Mouse (Mus musculus) C2C12 (cell line): ENCODE results near the gene Trappc3. TPM values are rescaled to one million over a fixed set of nuclear protein-coding genes. Genes with fewer than 3 reads are reported as not detected.

Source experiments
- H3K27me3 ChIP-seq: one replicate; pipeline ENCODE4 v1.6.1; 2011; ENCODE audit not compliant: control insufficient read depth, insufficient read depth, insufficient read length
- H3K36me3 ChIP-seq: one replicate; pipeline ENCODE4 v1.6.1; 2011; ENCODE audit not compliant: control insufficient read depth, insufficient read depth
- H3K4me3 ChIP-seq: one replicate; pipeline ENCODE4 v1.5.1; 2011; ENCODE audit warnings: mild to moderate bottlenecking, control low read depth; ENCODE audit not compliant: poor library complexity, insufficient read depth, severe bottlenecking
- H3K79me2 ChIP-seq: one replicate; pipeline ENCODE4 v1.6.1; 2011; ENCODE audit not compliant: control insufficient read depth, insufficient read depth
- H3K79me3 ChIP-seq: one replicate; pipeline ENCODE4 v1.6.1; 2011; ENCODE audit warnings: low read depth, control low read depth
- H3ac ChIP-seq: one replicate; pipeline ENCODE3; 2011; ENCODE audit warnings: low read depth; ENCODE audit not compliant: control insufficient read depth, insufficient read length
- CEBPB ChIP-seq: IDR thresholded peaks from one replicate; pipeline ENCODE4 v1.6.1; 2011; ENCODE audit warnings: low read depth, mild to moderate bottlenecking, control low read depth, moderate library complexity
- CTCF ChIP-seq: IDR thresholded peaks from one replicate; pipeline ENCODE4 v1.5.1; 2011; ENCODE audit not compliant: control insufficient read depth, insufficient read depth, insufficient read length
- FOSL1 ChIP-seq: IDR thresholded peaks from one replicate; pipeline ENCODE4 v1.8.0; 2011; ENCODE audit warnings: mild to moderate bottlenecking, low read length; ENCODE audit not compliant: poor library complexity, insufficient read depth, severe bottlenecking
- MAX ChIP-seq: IDR thresholded peaks from one replicate; pipeline ENCODE4 v1.6.1; 2011; ENCODE audit warnings: mild to moderate bottlenecking, control low read depth
- MYOD1 ChIP-seq: IDR thresholded peaks from one replicate; pipeline ENCODE4 v1.6.1; 2011; ENCODE audit warnings: low read depth; ENCODE audit not compliant: control insufficient read depth, insufficient read length
- MYOG ChIP-seq: IDR thresholded peaks from one replicate; pipeline ENCODE4 v1.6.1; 2011; ENCODE audit not compliant: control insufficient read depth, insufficient read length; ENCODE audit errors: extremely low read depth
- USF1 ChIP-seq: IDR thresholded peaks from one replicate; pipeline ENCODE4 v1.6.1; 2011; ENCODE audit warnings: low read depth, mild to moderate bottlenecking, control low read depth, moderate library complexity
- polyA plus RNA-seq: library from polyadenylated mRNA; unstranded; fragments of >200 nt; fragmentation: generic; extraction: Trizol; gene quantifications from one replicate; pipeline ENCODE4 v1.2.1, GENCODE M21; 2012; ENCODE audit warnings: missing spikeins

Trappc3 gene
- polyA plus RNA-seq, 1 experiment = 110 TPM

DNA sequence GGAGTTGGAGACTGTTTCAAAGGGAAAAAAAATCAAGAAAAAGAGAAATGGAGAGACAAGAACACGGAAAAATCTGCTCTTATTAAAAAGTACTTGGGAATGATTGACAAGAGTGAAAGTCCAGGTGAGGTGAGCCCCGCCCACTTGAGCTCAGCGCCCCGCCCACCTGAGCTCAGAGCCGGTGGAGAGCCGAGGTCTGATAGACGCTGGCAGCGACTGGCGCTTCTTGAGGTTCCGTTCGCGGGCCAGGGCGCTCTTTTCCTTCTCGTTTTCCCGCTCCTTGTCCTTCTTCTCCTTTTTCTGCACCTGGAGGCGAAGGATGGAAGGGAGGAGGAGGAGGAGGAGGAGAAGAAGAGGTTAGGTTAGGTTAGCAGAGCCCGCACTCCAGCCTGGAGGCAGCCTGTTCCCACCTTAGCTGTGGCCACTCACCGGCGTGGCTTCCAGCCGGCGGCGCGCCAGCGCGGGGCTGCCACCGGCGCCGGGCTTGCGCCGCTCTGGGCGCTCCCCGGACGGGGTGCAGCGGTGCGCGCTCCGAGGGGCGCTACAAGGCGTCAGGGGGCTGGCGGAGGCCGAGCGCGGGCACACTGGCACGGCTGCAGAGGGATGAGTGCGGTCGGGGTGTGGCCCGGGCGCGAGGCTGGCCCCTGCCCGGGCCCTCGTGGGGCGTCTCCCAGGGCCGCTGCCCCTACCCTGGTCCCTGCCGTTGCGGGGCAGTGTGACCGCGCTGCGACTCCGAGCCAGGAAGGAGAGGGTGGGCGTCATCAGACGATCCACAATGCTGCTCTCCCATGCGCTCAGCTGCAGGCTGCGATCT, 25.5 kb upstream of the Trappc3 start:
- H3K36me3 ChIP-seq = peaks cover 93% of the 10 kb centered on the region

DNA sequence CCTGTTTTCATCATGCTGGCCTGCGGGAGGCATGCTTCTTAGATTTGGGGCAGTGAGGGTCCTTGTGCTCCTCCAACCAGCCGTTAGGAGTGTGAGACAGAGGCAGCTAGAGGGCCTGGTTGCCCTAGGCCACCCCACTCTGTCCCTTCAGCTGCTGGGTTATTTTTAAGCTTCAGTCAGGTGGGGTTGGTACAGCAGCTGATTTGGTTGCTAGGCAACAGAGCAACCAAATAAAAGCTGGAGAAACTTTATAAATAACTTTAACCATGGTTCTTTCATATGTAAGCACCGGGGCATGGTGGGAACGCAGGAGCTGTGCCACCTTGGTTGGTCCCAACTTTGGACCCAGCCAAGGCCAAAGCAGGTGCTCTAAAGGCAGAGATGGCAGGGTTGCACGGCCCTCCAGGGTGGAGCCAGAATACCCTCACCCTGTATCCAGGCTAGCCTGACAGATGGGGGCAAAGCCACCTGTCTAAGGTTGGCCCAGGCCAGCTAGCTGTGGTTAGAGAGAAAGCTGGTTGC, 24.3 kb upstream of the Trappc3 start:
- H3K27me3 ChIP-seq = no peaks in the 10 kb centered on the region
- peaks cover 21% of the 10 kb centered on the region for H3K79me3 ChIP-seq
- peaks cover 84% of the 10 kb centered on the region for H3K36me3 ChIP-seq
- TF ChIP-seq CEBPB (no peak), MAX (no peak), MYOD1 (no peak), USF1 (no peak), FOSL1 (no peak), CTCF (no peak), MYOG (no peak)
- H3K79me2 ChIP-seq = peaks cover 51% of the 10 kb centered on the region
- no peak overlapping the region for H3ac ChIP-seq
- no peak overlapping the region for H3K4me3 ChIP-seq

More for the DNA sequence above, 25.5 kb upstream of the Trappc3 start:
- Histone ChIP-seq H3K27me3 (no peaks in the 10 kb centered on the region), H3K79me3 (peaks cover 17% of the 10 kb centered on the region), H3K4me3 (no peak overlapping the region), H3ac (no peak overlapping the region), H3K79me2 (peaks cover 40% of the 10 kb centered on the region)
- TF ChIP-seq MYOD1 (no peak), USF1 (no peak), MAX (no peak), CEBPB (no peak), CTCF (no peak), MYOG (no peak), FOSL1 (no peak)

DNA sequence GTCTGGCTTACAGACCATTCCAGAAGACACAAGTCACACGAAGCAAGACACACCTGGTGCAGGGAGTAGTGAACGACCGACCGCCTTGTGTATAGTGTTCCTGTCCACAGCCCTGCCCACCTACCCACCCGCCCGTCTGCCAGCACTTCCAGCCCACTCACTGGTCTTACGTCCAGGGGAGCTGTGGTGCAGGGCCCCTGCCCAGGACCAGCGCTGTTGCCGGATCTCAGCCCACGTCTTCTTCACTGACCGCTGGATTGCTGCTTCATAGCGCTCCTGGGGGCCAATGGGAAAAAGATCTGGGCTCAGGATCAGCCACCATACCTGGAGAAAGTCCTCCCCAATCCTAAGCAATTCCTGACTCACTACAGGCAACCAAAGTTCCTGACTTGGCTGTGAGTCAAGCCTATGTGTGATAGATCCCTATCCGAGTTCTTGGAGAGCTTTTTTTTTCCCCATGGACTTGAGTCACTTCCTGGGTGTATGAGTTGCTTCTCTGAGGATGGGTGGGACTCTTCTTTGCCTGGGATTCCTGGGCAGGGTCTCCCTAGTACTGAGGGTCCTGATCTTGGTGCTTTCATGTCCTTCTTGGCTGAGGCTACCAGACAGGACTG, 22.2 kb upstream of the Trappc3 start:
- H3ac ChIP-seq = no peak overlapping the region

DNA sequence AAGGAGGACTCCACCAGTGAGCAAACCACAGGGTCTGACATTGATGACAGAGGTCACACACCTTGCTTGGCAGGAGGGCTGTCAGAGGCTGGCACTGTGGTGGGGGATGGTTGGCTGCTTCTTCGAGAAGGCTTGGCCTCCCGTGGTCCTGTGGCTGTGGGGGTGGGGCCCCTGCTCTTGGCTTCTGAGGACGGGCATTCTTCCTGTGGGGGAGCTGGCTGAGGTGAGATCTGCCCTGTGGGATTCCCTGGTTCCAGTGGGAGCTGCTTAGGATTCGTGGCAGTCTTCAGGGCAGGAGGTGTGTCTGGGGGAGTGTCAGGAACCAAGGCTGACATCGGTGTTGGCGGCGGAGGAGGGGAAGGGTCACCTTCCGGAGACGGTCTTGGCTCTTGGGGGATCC, 20.2 kb upstream of the Trappc3 start:
- TF ChIP-seq FOSL1 (no peak), MYOG (no peak), MAX (no peak), CTCF (no peak), MYOD1 (no peak), CEBPB (no peak), USF1 (no peak)

More for the DNA sequence above, 22.2 kb upstream of the Trappc3 start:
- Histone ChIP-seq H3K79me2 (peaks cover 73% of the 10 kb centered on the region), H3K79me3 (peaks cover 40% of the 10 kb centered on the region), H3K36me3 (peaks cover 62% of the 10 kb centered on the region), H3K4me3 (no peak overlapping the region), H3K27me3 (no peaks in the 10 kb centered on the region)
- TF ChIP-seq CTCF (no peak), USF1 (no peak), MYOD1 (no peak), MYOG (no peak), MAX (no peak), CEBPB (no peak), FOSL1 (no peak)

DNA sequence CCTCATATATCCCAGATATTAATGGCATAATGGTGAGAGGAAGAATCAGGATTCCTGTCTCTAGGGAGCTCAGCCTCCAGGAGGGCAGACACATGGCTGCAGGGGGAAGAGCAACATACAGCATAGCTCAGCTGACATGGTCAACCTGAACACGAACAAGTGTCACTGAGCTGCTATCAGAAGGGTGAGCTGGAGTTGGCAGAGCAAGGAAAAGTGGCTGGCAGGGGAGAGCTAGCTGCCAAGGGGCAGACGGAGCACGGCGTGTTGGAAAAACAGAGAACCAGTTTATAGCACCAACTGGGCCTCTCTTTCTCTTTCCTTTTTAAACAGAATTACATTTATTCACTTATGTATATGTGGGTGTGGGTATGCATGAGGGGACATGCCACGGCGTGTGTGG, 19.6 kb upstream of the Trappc3 start:
- H3K27me3 ChIP-seq = no peaks in the 10 kb centered on the region
- H3K79me3 ChIP-seq = peaks cover 61% of the 10 kb centered on the region
- peaks cover 94% of the 10 kb centered on the region for H3K79me2 ChIP-seq
- peaks cover 57% of the 10 kb centered on the region for H3K36me3 ChIP-seq
- TF ChIP-seq CTCF (no peak), USF1 (no peak), MYOD1 (no peak), MYOG (no peak)
- no peak overlapping the region for H3ac ChIP-seq
- no peak overlapping the region for H3K4me3 ChIP-seq

More for the DNA sequence above, 20.2 kb upstream of the Trappc3 start:
- H3K4me3 ChIP-seq = no peak overlapping the region
- peaks cover 56% of the 10 kb centered on the region for H3K79me3 ChIP-seq
- peaks cover 60% of the 10 kb centered on the region for H3K36me3 ChIP-seq
- H3K79me2 ChIP-seq = peaks cover 93% of the 10 kb centered on the region
- no peaks in the 10 kb centered on the region for H3K27me3 ChIP-seq
- peak overlapping the region; percentile 18 for H3ac ChIP-seq
